Mouse (Mus musculus) neural tube, embryonic 12.5 days (tissue): ENCODE measurements around the gene Camta1. TPM values are rescaled to one million over a fixed set of nuclear protein-coding genes. Genes with fewer than 3 reads are reported as not detected.
A peak's percentile ranks its signal among the peaks of the same experiment; 100 is the strongest.

Experiments used
- ATAC-seq: fragments of 200-750 bp; cut with Nextera tagmentation; 2 replicates; pipeline ENCODE4 v1.8.0; 2017; ENCODE audit warnings: low read depth, mild to moderate bottlenecking, moderate TSS enrichment, moderate library complexity; ENCODE audit not compliant: low FRiP score
- H3K27ac ChIP-seq: fragments of 300-500 bp; sonication (generic); 2 replicates; pipeline ENCODE4 v1.5.1; 2016
- H3K27me3 ChIP-seq: fragments of 300-500 bp; sonication (generic); replicated peaks from 2 replicates; pipeline ENCODE4 v1.6.1; 2016; ENCODE audit warnings: mild to moderate bottlenecking
- H3K36me3 ChIP-seq: fragments of 300-500 bp; sonication (generic); 2 replicates; pipeline ENCODE4 v1.6.1; 2016; ENCODE audit warnings: mild to moderate bottlenecking
- H3K4me1 ChIP-seq: fragments of 300-500 bp; sonication (generic); 2 replicates; pipeline ENCODE4 v1.6.1; 2016
- H3K4me2 ChIP-seq: fragments of 300-500 bp; sonication (generic); replicated peaks from 2 replicates; pipeline ENCODE4 v1.6.1; 2016; ENCODE audit warnings: mild to moderate bottlenecking
- H3K4me3 ChIP-seq: fragments of 300-500 bp; sonication (generic); 2 replicates; pipeline ENCODE4 v1.5.1; 2016
- H3K9ac ChIP-seq: fragments of 300-500 bp; sonication (generic); 2 replicates; pipeline ENCODE4 v1.6.1; 2016; ENCODE audit warnings: mild to moderate bottlenecking
- H3K9me3 ChIP-seq: fragments of 300-500 bp; sonication (generic); 2 replicates; pipeline ENCODE4 v1.6.1; 2016; ENCODE audit warnings: mild to moderate bottlenecking
- WGBS: fragments of 180-500 bp; shearing (Covaris S2); methylation state at CpG from one replicate; pipeline ENCODE4 v1.1.7; 2016; 5-methylcytosine and 5-hydroxymethylcytosine counted together
- polyA plus RNA-seq: library from polyadenylated mRNA; unstranded; fragments of >200 nt; fragmentation: Nextera tagmentation; extraction: Ambion mirVana; gene quantifications from 2 replicates; pipeline ENCODE4 v1.2.1, GENCODE M21; 2016

The Camta1 gene
- polyA plus RNA-seq, 1 experiment from 2014 or later: 164 TPM

DNA sequence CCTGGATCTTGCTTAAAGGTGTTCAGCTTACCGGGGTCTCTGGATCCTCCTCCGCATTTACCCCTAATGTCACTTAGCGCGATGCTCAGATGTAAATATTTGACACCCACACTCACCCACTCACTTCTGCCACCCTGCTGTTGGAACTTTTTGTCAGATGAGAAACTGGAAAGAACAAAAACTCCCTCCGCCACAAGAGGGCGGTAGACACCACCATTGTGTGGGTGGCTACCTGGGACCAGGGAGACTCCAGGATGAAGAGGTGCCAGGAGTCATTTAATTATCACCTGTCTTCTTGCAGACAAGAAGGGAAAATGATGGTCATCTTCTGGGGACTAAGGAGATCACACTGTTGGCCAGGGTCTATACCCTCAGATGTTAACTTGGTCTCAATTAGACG lies 895.1 kb downstream of the Camta1 start:
- 26% methylated on average over 7 of the region's 7 CpGs for WGBS
- no peak overlapping the region for H3K4me2 ChIP-seq
- no peaks in the 10 kb centered on the region for H3K27me3 ChIP-seq
- H3K36me3 ChIP-seq: no peaks in the 10 kb centered on the region
- no peak overlapping the region for H3K4me3 ChIP-seq
- no peak for ATAC-seq
- no peaks in the 10 kb centered on the region for H3K9me3 ChIP-seq
- no peak overlapping the region for H3K27ac ChIP-seq
- H3K9ac ChIP-seq: no peak overlapping the region
- H3K4me1 ChIP-seq: no peaks in the 10 kb centered on the region

DNA sequence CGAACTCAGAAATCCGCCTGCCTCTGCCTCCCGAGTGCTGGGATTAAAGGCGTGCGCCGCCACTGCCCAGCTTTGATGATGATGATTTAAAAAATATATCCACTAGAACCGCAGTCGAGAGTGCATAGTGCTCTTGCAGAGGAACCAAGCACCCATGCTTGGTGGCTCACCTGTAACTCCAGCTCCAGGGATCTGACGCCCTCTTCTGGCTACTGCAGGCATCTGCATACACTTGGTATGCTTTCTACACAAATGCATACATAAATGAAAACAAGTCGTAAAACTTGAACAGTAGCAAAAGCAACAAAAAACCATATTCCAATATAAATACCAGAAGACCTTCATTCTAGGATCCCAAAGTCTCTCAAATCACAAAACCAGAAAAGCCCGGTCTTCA lies 896.1 kb downstream of the Camta1 start:
- no peaks in the 10 kb centered on the region for H3K4me1 ChIP-seq
- 72% methylated on average over 11 of the region's 11 CpGs for WGBS
- H3K9ac ChIP-seq: no peak overlapping the region
- H3K27ac ChIP-seq: no peak overlapping the region
- no peak overlapping the region for H3K4me2 ChIP-seq
- H3K36me3 ChIP-seq: no peaks in the 10 kb centered on the region
- no peak for ATAC-seq
- no peaks in the 10 kb centered on the region for H3K9me3 ChIP-seq
- no peaks in the 10 kb centered on the region for H3K27me3 ChIP-seq
- H3K4me3 ChIP-seq: no peak overlapping the region

DNA sequence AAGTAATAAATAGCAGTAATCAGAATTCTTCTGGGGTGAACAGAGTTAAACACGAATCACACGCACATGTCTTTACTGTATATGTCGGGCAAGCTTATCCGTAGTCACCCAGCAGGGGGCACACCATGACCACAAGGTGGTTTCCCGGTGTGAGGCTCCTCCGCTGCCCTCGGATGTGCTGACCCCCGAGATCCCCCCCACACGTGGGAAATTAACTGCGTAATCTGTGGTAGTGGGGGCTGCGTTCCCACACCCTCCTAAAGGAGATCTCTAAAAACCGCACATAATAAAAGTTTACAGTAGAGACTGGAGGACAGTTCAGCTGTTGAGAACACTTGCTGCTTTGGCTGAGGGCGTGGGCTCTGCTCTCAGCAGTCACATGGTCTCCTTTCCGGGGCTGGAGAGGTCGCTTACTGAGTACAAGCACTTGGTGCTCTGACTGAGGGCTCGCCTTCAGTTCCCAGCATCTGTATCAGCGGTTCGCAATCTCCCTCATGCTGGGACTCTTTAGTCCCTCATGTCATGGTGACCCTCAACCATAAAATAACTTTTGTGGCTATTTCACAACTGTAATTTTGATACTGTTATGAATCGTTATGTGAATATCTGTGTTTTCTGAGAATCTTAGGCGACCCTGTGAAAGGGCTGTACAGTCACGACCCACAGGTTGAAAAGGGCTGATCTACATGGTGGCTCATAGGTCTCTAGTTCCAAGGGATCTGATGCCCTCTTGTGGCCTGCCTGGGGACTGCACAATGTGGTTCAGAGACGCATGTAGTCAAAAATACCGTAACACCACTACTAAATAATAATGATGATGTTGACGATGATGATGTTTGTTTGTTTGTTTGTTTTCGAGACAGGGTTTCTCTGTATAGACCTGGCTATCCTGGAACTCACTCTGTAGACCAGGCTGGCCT lies 896.8 kb downstream of the Camta1 start:
- Histone ChIP-seq H3K4me1 (no peaks in the 10 kb centered on the region), H3K9me3 (no peaks in the 10 kb centered on the region), H3K9ac (no peak overlapping the region), H3K4me2 (peak overlapping the region; percentile 31), H3K36me3 (no peaks in the 10 kb centered on the region), H3K4me3 (no peak overlapping the region), H3K27me3 (no peaks in the 10 kb centered on the region), H3K27ac (no peak overlapping the region)
- 0 out of 2 replicates have a peak, but pooled peaks have one; percentile 21 for ATAC-seq
- WGBS: 13% methylated on average over 25 of the region's 25 CpGs

DNA sequence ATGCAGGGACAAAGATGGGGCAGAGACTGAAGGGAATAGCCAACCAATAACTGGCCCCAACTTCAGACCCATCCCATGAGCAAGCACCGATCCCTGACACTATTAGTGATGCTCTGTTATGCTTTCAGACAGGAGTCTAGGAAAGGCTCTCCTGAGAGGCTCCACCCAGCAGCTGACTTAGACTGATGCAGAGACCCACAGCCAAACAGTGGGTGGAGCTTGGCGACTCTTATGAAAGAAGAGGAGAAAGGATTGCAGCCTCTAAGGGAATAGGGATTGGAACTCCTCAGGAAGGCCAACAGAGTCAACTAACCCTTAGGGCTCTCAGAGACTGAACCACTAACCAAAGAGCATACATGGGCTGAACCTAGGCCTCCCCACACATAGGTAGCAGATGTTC lies 898.0 kb downstream of the Camta1 start:
- H3K4me1 ChIP-seq: no peaks in the 10 kb centered on the region
- H3K4me2 ChIP-seq: no peak overlapping the region
- H3K27me3 ChIP-seq: no peaks in the 10 kb centered on the region
- 71% methylated on average over 2 of the region's 2 CpGs for WGBS
- no peak overlapping the region for H3K27ac ChIP-seq
- no peak overlapping the region for H3K4me3 ChIP-seq
- H3K36me3 ChIP-seq: no peaks in the 10 kb centered on the region
- ATAC-seq: no peak
- no peak overlapping the region for H3K9ac ChIP-seq
- H3K9me3 ChIP-seq: no peaks in the 10 kb centered on the region

DNA sequence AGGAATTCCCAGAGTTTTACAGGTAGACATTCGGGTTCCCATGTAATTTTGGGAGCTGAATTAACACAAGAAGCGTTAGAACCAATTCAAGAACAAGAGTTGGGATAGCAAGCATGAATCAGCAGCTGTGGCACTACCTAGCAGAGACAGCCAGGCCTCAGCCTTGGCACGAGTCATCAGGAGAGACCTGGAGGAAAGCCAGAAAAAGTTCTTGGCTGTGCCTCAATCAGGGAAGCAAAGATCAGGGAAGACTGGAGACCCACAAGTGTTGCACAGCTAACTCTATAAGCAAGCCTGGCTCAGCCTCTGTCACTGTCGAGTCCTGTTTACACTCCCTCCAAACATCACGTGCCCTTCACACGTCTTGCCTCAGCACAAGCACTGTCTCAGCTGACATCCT lies 899.4 kb downstream of the Camta1 start:
- WGBS: 74% methylated on average over 6 of the region's 6 CpGs
- Histone ChIP-seq H3K27me3 (no peaks in the 10 kb centered on the region), H3K4me2 (no peak overlapping the region), H3K9ac (no peak overlapping the region), H3K4me1 (no peaks in the 10 kb centered on the region), H3K4me3 (no peak overlapping the region), H3K9me3 (no peaks in the 10 kb centered on the region), H3K36me3 (no peaks in the 10 kb centered on the region), H3K27ac (no peak overlapping the region)
- no peak for ATAC-seq

DNA sequence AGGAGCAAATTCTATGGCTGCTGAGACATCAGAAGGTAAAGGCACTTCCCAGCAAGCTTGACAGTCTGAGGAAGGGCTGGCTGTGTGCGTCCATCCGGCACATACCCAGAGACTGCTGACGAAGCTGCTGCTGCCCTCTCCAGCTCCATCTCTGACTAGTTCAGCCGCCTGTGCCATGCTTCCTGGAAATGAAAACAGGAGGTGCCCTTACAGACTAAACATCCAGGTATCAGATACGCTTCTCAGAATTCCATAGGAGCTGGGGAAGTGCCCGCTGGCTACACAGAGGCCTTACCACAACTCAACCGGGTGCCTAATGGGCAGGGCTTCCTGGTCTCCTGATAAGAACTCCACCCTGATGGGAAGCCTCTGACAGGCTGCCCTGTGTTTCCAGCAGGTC lies 903.1 kb downstream of the Camta1 start:
- no peak overlapping the region for H3K4me2 ChIP-seq
- H3K4me1 ChIP-seq: no peaks in the 10 kb centered on the region
- H3K36me3 ChIP-seq: no peaks in the 10 kb centered on the region
- ATAC-seq: no peak
- no peaks in the 10 kb centered on the region for H3K27me3 ChIP-seq
- H3K9ac ChIP-seq: no peak overlapping the region
- no peak overlapping the region for H3K27ac ChIP-seq
- WGBS: 89% methylated on average over 7 of the region's 7 CpGs
- no peaks in the 10 kb centered on the region for H3K9me3 ChIP-seq
- H3K4me3 ChIP-seq: no peak overlapping the region

DNA sequence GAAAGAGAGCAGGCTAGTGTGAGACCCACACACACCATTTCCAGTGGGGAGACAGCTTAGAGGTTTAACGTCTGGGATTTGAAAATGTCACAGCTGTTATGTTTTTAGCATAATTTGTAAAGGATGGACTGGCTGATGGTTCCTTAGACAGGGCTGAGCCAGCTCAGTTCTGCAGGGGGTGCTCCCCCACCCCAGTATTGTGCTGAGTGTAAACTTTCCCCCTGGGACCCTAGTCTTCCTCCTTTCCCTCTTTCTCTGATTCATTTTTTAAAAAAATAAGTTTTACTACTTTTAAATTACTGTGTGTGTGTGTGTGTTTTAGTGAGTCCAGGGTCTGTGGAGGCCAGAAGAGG lies 904.6 kb downstream of the Camta1 start:
- 68% methylated on average over 1 of the region's 1 CpGs for WGBS
- no peak for ATAC-seq
- no peak overlapping the region for H3K27ac ChIP-seq

DNA sequence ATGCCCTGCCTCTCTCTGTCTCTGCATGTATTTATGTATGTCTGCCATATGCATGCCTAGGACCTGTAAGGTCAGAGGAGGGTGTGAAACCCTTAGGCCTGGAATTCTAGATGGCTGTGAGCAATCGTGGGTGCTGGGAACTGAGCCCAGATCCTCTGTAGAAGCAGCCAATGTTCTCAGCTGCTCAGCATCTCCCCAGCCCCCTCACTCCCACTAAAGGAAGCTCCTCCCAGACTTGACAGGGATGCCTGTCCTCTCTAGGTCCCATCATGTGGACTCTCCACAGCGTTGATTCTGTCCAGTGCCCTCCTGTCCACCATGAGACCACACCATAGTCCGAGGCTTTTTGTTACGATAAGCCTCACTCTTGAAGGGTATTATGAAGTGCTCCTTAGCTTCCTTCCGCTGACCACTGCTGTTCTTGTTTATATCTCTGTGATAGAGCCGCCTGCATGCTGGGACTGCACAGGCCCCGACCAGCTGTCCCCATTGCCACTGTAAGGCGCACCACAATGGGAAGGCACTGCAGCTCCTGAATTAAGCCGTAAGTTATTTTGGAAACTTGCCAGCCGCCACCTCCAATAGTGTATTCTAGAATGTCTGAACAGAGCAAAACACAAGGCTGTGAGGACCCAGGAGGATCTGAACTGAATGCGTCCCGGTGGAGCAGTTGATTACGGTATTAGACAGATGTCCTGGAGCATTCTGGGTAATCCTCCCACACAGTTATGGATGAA lies 905.1 kb downstream of the Camta1 start:
- Histone ChIP-seq H3K27ac (peak overlapping the region; percentile 26; the same call in 1 of the 2 replicates), H3K9me3 (no peaks in the 10 kb centered on the region), H3K4me2 (no peak overlapping the region), H3K4me3 (no peak overlapping the region), H3K9ac (no peak overlapping the region), H3K36me3 (no peaks in the 10 kb centered on the region), H3K27me3 (no peaks in the 10 kb centered on the region), H3K4me1 (no peaks in the 10 kb centered on the region)
- ATAC-seq: peak; percentile 85
- WGBS: 54% methylated on average over 13 of the region's 13 CpGs

More for the DNA sequence above, 904.6 kb downstream of the Camta1 start:
- Histone ChIP-seq H3K4me3 (no peak overlapping the region), H3K4me2 (no peak overlapping the region), H3K36me3 (no peaks in the 10 kb centered on the region), H3K4me1 (no peaks in the 10 kb centered on the region), H3K9ac (no peak overlapping the region), H3K27me3 (no peaks in the 10 kb centered on the region), H3K9me3 (no peaks in the 10 kb centered on the region)

DNA sequence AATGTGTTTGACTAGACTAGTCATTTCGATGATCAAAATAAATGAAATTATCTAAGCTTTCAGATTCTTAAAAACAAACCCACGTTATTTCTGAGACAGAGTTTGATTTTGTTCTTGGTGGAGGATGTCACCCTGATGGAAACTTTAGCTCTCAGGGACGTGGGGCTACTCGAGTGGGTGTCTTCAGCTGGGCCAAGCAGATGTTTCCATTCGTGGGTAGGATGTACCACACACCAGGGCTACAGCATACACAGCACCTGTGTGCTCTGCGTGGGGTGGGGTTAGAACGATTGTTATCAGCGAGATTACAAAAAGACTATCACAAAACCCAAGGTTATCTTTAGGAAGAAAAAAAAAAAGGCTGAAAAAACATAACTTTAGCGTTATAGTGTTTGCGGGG lies 910.7 kb downstream of the Camta1 start:
- H3K27me3 ChIP-seq: no peaks in the 10 kb centered on the region
- no peak overlapping the region for H3K27ac ChIP-seq
- ATAC-seq: no peak
- no peak overlapping the region for H3K4me2 ChIP-seq
- no peak overlapping the region for H3K4me3 ChIP-seq
- H3K36me3 ChIP-seq: no peaks in the 10 kb centered on the region
- no peak overlapping the region for H3K9ac ChIP-seq
- WGBS: 86% methylated on average over 10 of the region's 10 CpGs
- H3K4me1 ChIP-seq: no peaks in the 10 kb centered on the region
- H3K9me3 ChIP-seq: no peaks in the 10 kb centered on the region

DNA sequence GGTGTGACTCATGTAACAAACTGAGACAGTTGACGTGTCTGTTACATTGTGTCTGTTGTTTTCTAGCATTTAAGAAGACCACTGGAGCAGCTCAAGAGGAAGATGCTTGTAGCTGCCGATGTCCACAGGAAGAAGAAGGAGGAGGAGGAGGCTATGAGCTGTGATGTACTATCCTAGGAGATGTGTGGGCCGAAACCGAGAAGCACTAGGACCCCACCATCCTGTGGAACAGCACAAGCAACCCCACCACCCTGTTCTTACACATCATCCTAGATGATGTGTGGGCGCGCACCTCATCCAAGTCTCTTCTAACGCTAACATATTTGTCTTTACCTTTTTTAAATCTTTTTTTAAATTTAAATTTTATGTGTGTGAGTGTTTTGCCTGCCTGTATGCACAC lies 917.0 kb downstream of the Camta1 start:
- Histone ChIP-seq H3K9me3 (no peaks in the 10 kb centered on the region), H3K4me2 (no peak overlapping the region), H3K9ac (no peak overlapping the region), H3K36me3 (no peaks in the 10 kb centered on the region), H3K4me1 (no peaks in the 10 kb centered on the region; the same call in 1 of the 2 replicates), H3K4me3 (no peak overlapping the region), H3K27me3 (no peaks in the 10 kb centered on the region), H3K27ac (no peak overlapping the region)
- WGBS: 92% methylated on average over 7 of the region's 7 CpGs
- ATAC-seq: no peak

DNA sequence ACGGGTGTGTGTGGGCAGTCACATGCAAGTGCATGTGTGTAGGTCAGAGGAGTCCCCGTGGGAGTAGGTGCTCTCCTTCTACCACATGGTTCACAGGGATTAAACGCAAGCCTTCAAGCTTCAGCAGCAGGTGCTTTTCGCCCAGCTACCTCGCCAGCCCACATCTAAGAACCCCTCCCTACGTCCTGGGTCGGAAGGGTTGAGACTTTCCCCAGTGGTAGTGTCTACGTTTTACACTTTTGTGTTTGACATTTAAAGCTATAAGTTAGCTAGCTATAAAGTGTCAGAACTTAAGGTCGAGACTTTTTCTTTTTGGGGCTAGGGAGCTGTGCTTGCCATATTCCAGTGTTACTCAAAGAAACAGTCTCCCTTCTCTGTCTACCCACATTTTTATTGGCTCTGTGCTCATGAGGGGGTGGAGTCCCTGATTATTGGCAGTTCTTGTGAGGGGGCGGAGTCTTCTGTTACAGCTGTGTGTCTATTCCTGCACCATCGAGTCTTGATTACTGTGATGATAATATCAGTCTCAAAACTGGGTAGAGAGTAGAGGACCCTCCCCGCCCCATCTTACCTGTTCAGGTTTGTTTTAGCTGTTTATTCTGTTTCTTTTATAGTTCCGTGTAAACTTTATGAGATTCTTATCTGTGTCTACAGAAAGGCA lies 921.6 kb downstream of the Camta1 start:
- Histone ChIP-seq H3K4me3 (no peak overlapping the region), H3K36me3 (no peaks in the 10 kb centered on the region), H3K9me3 (no peaks in the 10 kb centered on the region), H3K4me1 (no peaks in the 10 kb centered on the region; the same call in 1 of the 2 replicates), H3K27me3 (no peaks in the 10 kb centered on the region), H3K9ac (no peak overlapping the region), H3K27ac (no peak overlapping the region), H3K4me2 (no peak overlapping the region)
- no peak for ATAC-seq
- 66% methylated on average over 13 of the region's 13 CpGs for WGBS

DNA sequence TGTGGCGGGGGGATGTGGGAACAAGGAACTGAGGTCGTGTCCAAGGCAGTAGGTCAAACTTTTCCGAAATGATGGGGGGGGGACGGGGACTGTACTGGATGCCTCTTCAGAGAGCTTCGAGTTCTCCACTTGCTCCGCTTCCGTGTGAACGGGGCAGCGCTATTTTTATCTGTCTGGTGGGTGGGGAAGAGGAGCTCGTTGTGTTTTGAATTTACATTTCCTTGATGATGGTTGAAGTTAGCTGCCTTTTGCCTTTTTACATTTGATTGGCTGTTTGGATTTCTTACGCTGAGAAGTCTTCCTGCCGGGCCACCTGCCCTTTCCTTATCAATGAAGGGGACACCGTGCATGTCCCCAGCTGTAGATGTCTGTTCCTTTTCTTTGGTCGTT lies 923.6 kb downstream of the Camta1 start:
- Histone ChIP-seq H3K9me3 (no peaks in the 10 kb centered on the region), H3K4me2 (0 out of 2 replicates have a peak overlapping the region, but pooled peaks have one; percentile 16), H3K36me3 (no peaks in the 10 kb centered on the region), H3K4me3 (no peak overlapping the region), H3K4me1 (no peaks in the 10 kb centered on the region; the same call in 1 of the 2 replicates), H3K27me3 (no peaks in the 10 kb centered on the region), H3K27ac (no peak overlapping the region), H3K9ac (no peak overlapping the region)
- 67% methylated on average over 14 of the region's 14 CpGs for WGBS
- ATAC-seq: no peak
